Mouse (Mus musculus) megakaryocyte, adult 5-6 weeks (primary cell): Measurements from ENCODE around the gene Coro6. TPM values are rescaled to one million over a fixed set of nuclear protein-coding genes. Genes with fewer than 3 reads are reported as not detected.

Experiments used
- ATAC-seq: 2 replicates; pipeline ENCODE4 v1.8.0; 2016; ENCODE audit warnings: mild to moderate bottlenecking, inconsistent platforms; ENCODE audit not compliant: poor library complexity, severe bottlenecking
- total RNA-seq, 2 experiments: library from RNA; stranded (forward) in 1 of 2; stranded (reverse) in 1 of 2; fragments of 153-499, 151-499 nt in 1 of 2; fragments of 221-1000, 200-1000 nt in 1 of 2; gene quantifications; 2 replicates each; pipeline versions ENCODE4 v1.2.3 to v1.2.4; 2015 to 2017

The Coro6 gene
- total RNA-seq, 2 experiments from 2014 or later = 0.09 TPM; not detected in 1

GRCm38 (mm10) chr11:77508068-77509021 lies 46.1 kb downstream of the Coro6 start:
- ATAC-seq = peak; percentile 88

- no peak for ATAC-seq
Measured at GRCm38 (mm10) chr11:77511336-77511735, 49.1 kb downstream of the Coro6 start.

GRCm38 (mm10) chr11:77512891-77513810 lies 50.9 kb downstream of the Coro6 start:
- peak; percentile 57 for ATAC-seq

- ATAC-seq = no peak
Measured at GRCm38 (mm10) chr11:77513811-77514170, 51.6 kb downstream of the Coro6 start.

GRCm38 (mm10) chr11:77514281-77514831 lies 52.1 kb downstream of the Coro6 start:
- no peak for ATAC-seq

GRCm38 (mm10) chr11:77514832-77515636 lies 52.8 kb downstream of the Coro6 start, which contains the start of gene Abhd15:
TSS of gene Abhd15 (plus strand) at chr11:77515121.
- ATAC-seq = peak; percentile 65

GRCm38 (mm10) chr11:77515637-77516552 lies 53.7 kb downstream of the Coro6 start, which contains the start of gene Trp53i13:
TSS of gene Trp53i13 (minus strand) at chr11:77515980.
- ATAC-seq = 0 out of 2 replicates have a peak, but pooled peaks have one; percentile 1

GRCm38 (mm10) chr11:77516553-77517425 lies 54.6 kb downstream of the Coro6 start:
- ATAC-seq = no peak

GRCm38 (mm10) chr11:77518051-77518798 lies 56.0 kb downstream of the Coro6 start:
- no peak for ATAC-seq

- peak; percentile 53 for ATAC-seq
Measured at GRCm38 (mm10) chr11:77519043-77519442, 56.8 kb downstream of the Coro6 start, which contains the start of gene Gm10392. TSS of gene Gm10392 (minus strand) at chr11:77519198.

Other genes with a start within 250 kb of the Coro6 start
- 104 and 109 TPM in 2 replicates for gene Ssh2, start 246.1 kb upstream of the Coro6 start, total RNA-seq (2015)
- gene Ssh2, start 246.1 kb upstream of the Coro6 start, total RNA-seq (2017) = 84.5 and 97.2 TPM in 2 replicates
- gene Ankrd13b, start 27.3 kb downstream of the Coro6 start, total RNA-seq (2015) = 2.0 and 2.1 TPM in 2 replicates
- 2.8 and 9.1 TPM in 2 replicates for gene Ankrd13b, start 27.3 kb downstream of the Coro6 start, total RNA-seq (2017)
- gene Git1, start 31.2 kb downstream of the Coro6 start, total RNA-seq (2015) = 17.6 and 20.0 TPM in 2 replicates
- gene Git1, start 31.2 kb downstream of the Coro6 start, total RNA-seq (2017) = 12.3 and 18.7 TPM in 2 replicates
- gene Abhd15, start 52.7 kb downstream of the Coro6 start, total RNA-seq (2015) = 6.8 and 8.3 TPM in 2 replicates
- gene Abhd15, start 52.7 kb downstream of the Coro6 start, total RNA-seq (2017) = 13.8 and 17.0 TPM in 2 replicates
- 6.2 and 6.5 TPM in 2 replicates for gene Trp53i13, start 53.6 kb downstream of the Coro6 start, total RNA-seq (2015)
- gene Trp53i13, start 53.6 kb downstream of the Coro6 start, total RNA-seq (2017) = 5.0 and 5.8 TPM in 2 replicates
- not detected in 2 replicates for gene Gm10392, start 56.8 kb downstream of the Coro6 start, total RNA-seq (2015)
- gene Gm10392, start 56.8 kb downstream of the Coro6 start, total RNA-seq (2017) = 0.51 and 1.8 TPM in 2 replicates
- gene Taok1, start 145.4 kb downstream of the Coro6 start, total RNA-seq (2015) = 40.5 and 41.9 TPM in 2 replicates
- gene Taok1, start 145.4 kb downstream of the Coro6 start, total RNA-seq (2017) = 48.4 and 57.0 TPM in 2 replicates
- gene Nufip2, start 223.7 kb downstream of the Coro6 start, total RNA-seq (2015) = 64.0 and 69.6 TPM in 2 replicates
- gene Nufip2, start 223.7 kb downstream of the Coro6 start, total RNA-seq (2017) = 75.2 and 90.1 TPM in 2 replicates